Mouse (Mus musculus): ENCODE data around the gene Micu1. TPM values are rescaled to one million over a fixed set of nuclear protein-coding genes. Genes with fewer than 3 reads are reported as not detected.

Micu1 gene
- polyA plus RNA-seq, 1 experiment, result 76.8 TPM

- TF ChIP-seq POLR2A (IDR thresholded peaks at IDR 0.05; ENCODE audit: borderline replicate concordance, extremely low read depth, low read depth, low read length), result no peak
- TF ChIP-seq CTCF (IDR thresholded peaks at IDR 0.05; ENCODE audit: insufficient read depth, low read length), result no peak
- no peaks in the 10 kb centered on the region for H3K4me1 ChIP-seq (ENCODE audit: control insufficient read depth, insufficient read depth, low read length)
- WGBS, result 52% methylated on average over 13 of the region's 13 CpGs
- no peak for DNase-seq
- no peak overlapping the region for H3K4me3 ChIP-seq (replicated peaks; ENCODE audit: extremely low read depth, low read depth, low read length)
Observed at GRCm38 (mm10) chr10:59812939-59813338, 110.7 kb downstream of the Micu1 start.

DNA sequence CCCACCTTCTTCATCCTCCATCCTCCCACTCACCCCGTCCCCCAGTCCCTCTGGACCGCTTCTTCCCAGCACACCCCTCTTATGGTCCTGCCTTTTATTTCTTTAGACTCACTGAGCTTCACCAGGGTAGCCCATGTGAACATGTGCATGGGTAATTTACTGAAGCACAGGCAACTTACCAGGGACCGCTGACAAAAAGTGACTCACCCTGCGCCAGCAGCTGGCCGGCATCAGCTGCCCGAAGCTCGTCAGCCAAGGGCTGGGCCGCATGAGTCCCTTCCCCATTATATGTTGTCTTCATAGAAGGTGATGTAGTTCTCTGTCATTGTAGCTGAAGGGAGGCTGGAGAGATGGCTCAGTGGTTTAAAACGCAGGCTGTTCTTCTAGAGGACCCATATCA, 111.5 kb downstream of the Micu1 start:
- Histone ChIP-seq H3K4me3 (replicated peaks; ENCODE audit: extremely low read depth, low read depth, low read length) (no peak overlapping the region), H3K4me1 (ENCODE audit: control insufficient read depth, insufficient read depth, low read length) (no peaks in the 10 kb centered on the region)
- no peak for DNase-seq
- no peak for TF ChIP-seq POLR2A (IDR thresholded peaks at IDR 0.05; ENCODE audit: borderline replicate concordance, extremely low read depth, low read depth, low read length)
- no peak for TF ChIP-seq CTCF (IDR thresholded peaks at IDR 0.05; ENCODE audit: insufficient read depth, low read length)
- 94% methylated on average over 9 of the region's 9 CpGs for WGBS

- DNase-seq, result peak; percentile 25
- TF ChIP-seq CTCF (IDR thresholded peaks at IDR 0.05; ENCODE audit: insufficient read depth, low read length), result peak; percentile 68
- no peak for TF ChIP-seq POLR2A (IDR thresholded peaks at IDR 0.05; ENCODE audit: borderline replicate concordance, extremely low read depth, low read depth, low read length)
- 67% methylated on average over 7 of the region's 7 CpGs for WGBS
- Histone ChIP-seq H3K4me1 (ENCODE audit: control insufficient read depth, insufficient read depth, low read length) (no peaks in the 10 kb centered on the region), H3K4me3 (replicated peaks; ENCODE audit: extremely low read depth, low read depth, low read length) (no peak overlapping the region)
Observed at GRCm38 (mm10) chr10:59814505-59815155, 112.4 kb downstream of the Micu1 start.

DNA sequence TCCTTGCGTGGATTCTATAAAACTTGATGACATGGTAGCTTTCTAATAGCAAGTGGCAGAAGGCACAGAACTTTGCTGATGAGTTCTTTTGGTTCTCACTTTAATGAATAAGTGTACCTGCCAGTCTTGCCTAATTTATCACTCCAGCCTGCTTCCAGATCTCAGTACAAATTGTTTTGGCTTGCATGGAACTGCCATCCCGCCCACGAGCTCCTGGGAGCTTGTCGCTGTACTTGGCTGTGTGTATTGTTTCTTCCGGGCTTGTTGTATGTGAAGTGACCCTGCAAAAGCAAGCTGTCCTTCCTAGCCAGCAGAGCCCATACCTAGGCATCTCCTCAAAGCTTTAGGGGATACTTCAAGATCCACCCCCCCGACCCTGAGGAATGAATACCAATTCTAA, 114.3 kb downstream of the Micu1 start:
- Histone ChIP-seq H3K4me3 (replicated peaks; ENCODE audit: extremely low read depth, low read depth, low read length) (no peak overlapping the region), H3K4me1 (ENCODE audit: control insufficient read depth, insufficient read depth, low read length) (no peaks in the 10 kb centered on the region)
- no peak for DNase-seq
- WGBS, result 81% methylated on average over 6 of the region's 6 CpGs
- no peak for TF ChIP-seq POLR2A (IDR thresholded peaks at IDR 0.05; ENCODE audit: borderline replicate concordance, extremely low read depth, low read depth, low read length)
- TF ChIP-seq CTCF (IDR thresholded peaks at IDR 0.05; ENCODE audit: insufficient read depth, low read length), result no peak

DNA sequence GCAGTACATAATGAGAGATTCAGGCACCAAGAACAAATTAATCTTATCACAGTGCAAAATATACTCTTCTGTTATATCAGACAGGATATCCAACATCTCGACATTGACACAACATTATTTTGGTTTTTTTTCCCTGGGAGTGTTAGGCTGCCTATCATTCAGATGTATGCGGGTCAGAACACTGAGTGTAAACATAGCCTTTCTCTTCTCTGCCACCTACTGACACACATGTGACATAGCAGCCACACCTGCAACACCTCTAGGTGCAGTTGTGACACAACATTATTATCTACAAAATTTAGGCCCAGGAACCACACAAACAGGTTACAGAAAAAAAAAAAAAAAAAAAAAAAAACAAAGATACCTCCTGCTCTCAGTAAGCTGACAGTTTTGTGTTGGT, 115.3 kb downstream of the Micu1 start:
- TF ChIP-seq CTCF (IDR thresholded peaks at IDR 0.05; ENCODE audit: insufficient read depth, low read length) (peak; percentile 25; the same call in 1 of the 2 replicates), POLR2A (IDR thresholded peaks at IDR 0.05; ENCODE audit: borderline replicate concordance, extremely low read depth, low read depth, low read length) (no peak)
- WGBS, result 41% methylated on average over 2 of the region's 2 CpGs
- Histone ChIP-seq H3K4me1 (ENCODE audit: control insufficient read depth, insufficient read depth, low read length) (no peaks in the 10 kb centered on the region), H3K4me3 (replicated peaks; ENCODE audit: extremely low read depth, low read depth, low read length) (no peak overlapping the region)
- no peak for DNase-seq

DNA sequence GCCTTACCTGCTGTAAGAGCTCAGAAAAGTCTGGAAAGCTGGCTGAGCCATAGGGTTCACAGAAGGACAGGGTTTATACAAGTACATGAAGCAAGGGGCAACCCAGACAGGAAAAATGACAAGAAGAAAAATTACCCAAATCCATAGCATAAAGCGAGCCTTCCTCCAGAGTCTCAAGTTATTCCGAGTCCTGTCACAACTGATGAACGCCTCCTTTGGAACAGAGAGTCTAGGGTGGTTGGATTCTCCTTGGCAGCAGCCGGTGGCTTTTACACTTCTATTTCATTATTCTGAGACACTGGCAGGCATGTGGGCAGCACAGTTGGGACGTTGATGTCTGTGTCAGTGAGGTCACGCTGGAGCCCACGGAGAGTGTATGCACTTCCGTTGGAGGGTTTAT, 115.7 kb downstream of the Micu1 start:
- WGBS, result 84% methylated on average over 8 of the region's 8 CpGs
- no peaks in the 10 kb centered on the region for H3K4me1 ChIP-seq (ENCODE audit: control insufficient read depth, insufficient read depth, low read length)
- no peak for DNase-seq
- TF ChIP-seq CTCF (IDR thresholded peaks at IDR 0.05; ENCODE audit: insufficient read depth, low read length) (no peak), POLR2A (IDR thresholded peaks at IDR 0.05; ENCODE audit: borderline replicate concordance, extremely low read depth, low read depth, low read length) (no peak)
- no peak overlapping the region for H3K4me3 ChIP-seq (replicated peaks; ENCODE audit: extremely low read depth, low read depth, low read length)

DNA sequence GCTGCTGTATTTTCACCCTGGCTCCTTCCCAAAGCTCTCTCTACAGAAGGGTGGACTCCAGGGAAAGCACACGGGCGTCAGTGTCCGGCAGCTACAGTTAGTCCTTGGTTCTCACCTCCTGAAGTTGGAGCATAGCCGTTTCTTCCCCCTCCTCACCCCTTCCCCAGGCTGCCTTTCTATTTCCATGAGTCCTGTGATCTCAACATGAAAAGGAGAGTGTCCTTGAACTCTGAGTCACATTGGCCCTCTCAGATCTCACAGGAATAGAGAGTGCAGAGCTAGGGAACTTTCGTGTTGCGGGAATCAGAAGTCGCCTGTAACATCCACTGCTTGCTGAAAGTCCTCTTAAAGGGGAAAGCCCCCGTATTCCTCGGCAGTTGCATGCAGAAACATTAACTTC, 116.9 kb downstream of the Micu1 start:
- H3K4me3 ChIP-seq (replicated peaks; ENCODE audit: extremely low read depth, low read depth, low read length), result no peak overlapping the region
- no peak for TF ChIP-seq POLR2A (IDR thresholded peaks at IDR 0.05; ENCODE audit: borderline replicate concordance, extremely low read depth, low read depth, low read length)
- TF ChIP-seq CTCF (IDR thresholded peaks at IDR 0.05; ENCODE audit: insufficient read depth, low read length), result no peak

DNA sequence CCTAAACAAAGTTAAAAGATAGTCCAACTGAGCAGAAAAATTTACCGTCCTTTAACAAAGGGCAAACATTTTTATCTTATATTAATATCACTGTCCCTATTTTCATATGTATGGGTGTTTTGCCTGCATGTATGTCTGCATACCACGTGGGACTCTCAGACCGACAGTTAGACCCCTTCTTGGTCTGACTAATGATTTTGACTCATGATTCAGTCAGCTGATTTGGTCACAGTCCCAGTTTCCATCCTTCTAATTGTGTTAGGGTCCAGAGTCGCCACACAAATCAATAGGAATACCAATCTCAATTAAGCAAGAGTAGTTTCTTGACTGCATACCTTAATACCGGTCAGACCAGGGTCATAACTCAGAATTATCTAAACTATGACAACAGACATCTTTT, 118.6 kb downstream of the Micu1 start:
- H3K4me3 ChIP-seq (replicated peaks; ENCODE audit: extremely low read depth, low read depth, low read length), result no peak overlapping the region
- no peaks in the 10 kb centered on the region for H3K4me1 ChIP-seq (ENCODE audit: control insufficient read depth, insufficient read depth, low read length)
- no peak for TF ChIP-seq CTCF (IDR thresholded peaks at IDR 0.05; ENCODE audit: insufficient read depth, low read length)
- no peak for TF ChIP-seq POLR2A (IDR thresholded peaks at IDR 0.05; ENCODE audit: borderline replicate concordance, extremely low read depth, low read depth, low read length)
- WGBS, result 89% methylated on average over 5 of the region's 5 CpGs
- DNase-seq, result no peak

More for the DNA sequence above, 116.9 kb downstream of the Micu1 start:
- H3K4me1 ChIP-seq (ENCODE audit: control insufficient read depth, insufficient read depth, low read length), result no peaks in the 10 kb centered on the region
- WGBS, result 80% methylated on average over 9 of the region's 9 CpGs
- DNase-seq, result no peak

DNA sequence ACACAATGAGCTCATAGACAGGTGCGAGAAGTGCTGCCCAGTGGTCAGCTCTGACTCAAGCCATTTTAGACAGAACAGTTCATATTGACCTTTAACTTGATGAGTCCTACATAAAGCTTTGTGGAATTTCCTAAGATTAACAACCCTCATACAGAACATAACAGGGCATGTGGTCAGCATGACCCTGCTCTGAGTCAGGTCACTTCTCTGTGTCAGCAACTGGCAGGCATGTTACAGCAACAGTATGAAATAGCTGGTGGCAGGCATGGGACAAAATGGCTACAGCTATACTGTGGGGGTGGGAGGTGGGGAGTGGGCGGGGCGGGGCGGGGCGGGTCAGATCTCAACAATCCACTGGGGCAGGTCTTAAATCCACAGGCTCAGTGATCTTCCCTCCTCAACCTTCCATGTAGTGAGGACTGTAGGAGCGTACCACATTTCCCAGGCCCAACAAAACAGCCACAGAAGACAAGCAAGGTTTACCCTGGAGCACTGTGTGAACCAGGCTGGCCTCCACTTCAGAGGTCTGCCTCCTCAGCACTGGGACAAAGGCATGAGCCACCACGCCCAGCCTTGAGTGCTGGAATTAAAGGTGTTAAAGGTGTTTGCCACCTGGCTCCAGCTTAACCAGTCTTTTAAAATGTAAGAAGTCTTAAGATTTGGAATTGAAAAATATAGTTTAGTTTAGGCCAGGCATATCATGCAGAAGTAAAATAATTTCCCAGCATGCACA, 119.2 kb downstream of the Micu1 start:
- TF ChIP-seq POLR2A (IDR thresholded peaks at IDR 0.05; ENCODE audit: borderline replicate concordance, extremely low read depth, low read depth, low read length), result no peak
- WGBS, result 91% methylated on average over 7 of the region's 7 CpGs
- no peak for DNase-seq
- no peak overlapping the region for H3K4me3 ChIP-seq (replicated peaks; ENCODE audit: extremely low read depth, low read depth, low read length)
- no peaks in the 10 kb centered on the region for H3K4me1 ChIP-seq (ENCODE audit: control insufficient read depth, insufficient read depth, low read length)

DNA sequence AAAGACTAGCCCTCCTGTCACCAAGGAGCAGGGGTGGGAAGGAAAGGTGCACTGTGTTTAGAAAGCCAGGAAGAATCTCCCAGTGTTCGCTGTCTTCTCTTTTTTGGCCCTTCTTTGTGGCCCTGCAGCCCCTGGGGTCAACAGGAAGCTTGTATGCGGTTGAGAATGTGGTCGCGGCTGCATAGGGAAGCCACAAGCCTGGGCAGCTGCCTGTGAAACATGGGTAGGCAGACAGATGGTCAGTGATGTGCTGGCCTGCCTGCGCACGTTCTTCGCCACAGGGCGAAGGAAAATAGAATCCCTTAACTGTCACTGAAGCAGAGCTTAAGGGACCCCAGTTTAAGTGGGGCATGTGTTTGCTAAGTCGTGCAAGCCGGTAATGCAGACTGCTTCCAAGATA, 120.6 kb downstream of the Micu1 start:
- DNase-seq, result no peak

More for the DNA sequence above, 120.6 kb downstream of the Micu1 start:
- Histone ChIP-seq H3K4me1 (ENCODE audit: control insufficient read depth, insufficient read depth, low read length) (no peaks in the 10 kb centered on the region), H3K4me3 (replicated peaks; ENCODE audit: extremely low read depth, low read depth, low read length) (no peak overlapping the region)
- WGBS, result 86% methylated on average over 10 of the region's 10 CpGs
- TF ChIP-seq POLR2A (IDR thresholded peaks at IDR 0.05; ENCODE audit: borderline replicate concordance, extremely low read depth, low read depth, low read length) (no peak), CTCF (IDR thresholded peaks at IDR 0.05; ENCODE audit: insufficient read depth, low read length) (no peak)
